Mouse (Mus musculus) thymus, postnatal 14 days (tissue): ENCODE results near the gene Gm6763.
"Not testable (repeated sequence)": the region's sequence is repeated elsewhere in the genome, so short reads cannot be mapped to it uniquely, and the experiment has no call there.

Experiments
- DNase-seq: peaks from one replicate; pipeline ENCODE4 v3.0.0; 2021

Gene Gm6763

GRCm38 (mm10) chr10:104151197-104151596, at the start of gene Gm6763:
TSS of gene Gm6763 (plus strand) at chr10:104151497.
- DNase-seq: not testable (repeated sequence)

GRCm38 (mm10) chr10:104110044-104110443, 41.3 kb upstream of the Gm6763 start:
- DNase-seq: no peak

GRCm38 (mm10) chr10:104118312-104118711, 33.0 kb upstream of the Gm6763 start:
- DNase-seq: no peak

DNA sequence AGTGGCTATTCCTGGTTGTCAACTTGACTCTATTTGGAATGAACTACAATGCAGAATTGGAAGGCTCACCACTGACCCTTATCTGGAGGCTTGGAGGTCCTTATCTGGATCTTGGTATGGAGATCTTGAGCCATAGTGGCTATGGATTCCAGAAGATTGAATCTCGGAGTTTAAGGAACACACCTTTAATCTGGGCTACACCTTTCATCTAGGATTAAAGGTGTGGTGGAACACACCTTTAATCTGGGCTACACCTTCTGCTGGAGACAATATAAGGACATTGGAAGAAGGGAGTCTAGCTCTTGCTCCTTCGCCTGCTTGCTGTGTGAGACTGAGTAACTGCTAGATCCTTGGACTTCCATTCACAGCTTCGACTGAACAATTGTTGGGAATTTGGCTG, 8.6 kb upstream of the Gm6763 start, which contains the start of gene Gm21293:
Gene Gm21293, plus strand, starts transcription at position 301 of the 400 bp plus-strand sequence.
- DNase-seq: not testable (repeated sequence)

DNA sequence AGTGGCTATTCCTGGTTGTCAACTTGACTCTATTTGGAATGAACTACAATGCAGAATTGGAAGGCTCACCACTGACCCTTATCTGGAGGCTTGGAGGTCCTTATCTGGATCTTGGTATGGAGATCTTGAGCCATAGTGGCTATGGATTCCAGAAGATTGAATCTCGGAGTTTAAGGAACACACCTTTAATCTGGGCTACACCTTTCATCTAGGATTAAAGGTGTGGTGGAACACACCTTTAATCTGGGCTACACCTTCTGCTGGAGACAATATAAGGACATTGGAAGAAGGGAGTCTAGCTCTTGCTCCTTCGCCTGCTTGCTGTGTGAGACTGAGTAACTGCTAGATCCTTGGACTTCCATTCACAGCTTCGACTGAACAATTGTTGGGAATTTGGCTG, 8.4 kb downstream of the Gm6763 start, which contains the start of gene Gm8764:
Gene Gm8764, plus strand, starts transcription at position 301 of the 400 bp plus-strand sequence.
- DNase-seq: not testable (repeated sequence)

DNA sequence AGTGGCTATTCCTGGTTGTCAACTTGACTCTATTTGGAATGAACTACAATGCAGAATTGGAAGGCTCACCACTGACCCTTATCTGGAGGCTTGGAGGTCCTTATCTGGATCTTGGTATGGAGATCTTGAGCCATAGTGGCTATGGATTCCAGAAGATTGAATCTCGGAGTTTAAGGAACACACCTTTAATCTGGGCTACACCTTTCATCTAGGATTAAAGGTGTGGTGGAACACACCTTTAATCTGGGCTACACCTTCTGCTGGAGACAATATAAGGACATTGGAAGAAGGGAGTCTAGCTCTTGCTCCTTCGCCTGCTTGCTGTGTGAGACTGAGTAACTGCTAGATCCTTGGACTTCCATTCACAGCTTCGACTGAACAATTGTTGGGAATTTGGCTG, 16.9 kb downstream of the Gm6763 start, which contains the start of gene Gm21304:
Gene Gm21304, plus strand, starts transcription at position 301 of the 400 bp plus-strand sequence.
- DNase-seq: not testable (repeated sequence)

GRCm38 (mm10) chr10:104176724-104177123, 25.4 kb downstream of the Gm6763 start, which contains the start of gene Gm21312:
TSS of gene Gm21312 (plus strand) at chr10:104177024.
- DNase-seq: not testable (repeated sequence)

DNA sequence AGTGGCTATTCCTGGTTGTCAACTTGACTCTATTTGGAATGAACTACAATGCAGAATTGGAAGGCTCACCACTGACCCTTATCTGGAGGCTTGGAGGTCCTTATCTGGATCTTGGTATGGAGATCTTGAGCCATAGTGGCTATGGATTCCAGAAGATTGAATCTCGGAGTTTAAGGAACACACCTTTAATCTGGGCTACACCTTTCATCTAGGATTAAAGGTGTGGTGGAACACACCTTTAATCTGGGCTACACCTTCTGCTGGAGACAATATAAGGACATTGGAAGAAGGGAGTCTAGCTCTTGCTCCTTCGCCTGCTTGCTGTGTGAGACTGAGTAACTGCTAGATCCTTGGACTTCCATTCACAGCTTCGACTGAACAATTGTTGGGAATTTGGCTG, 33.9 kb downstream of the Gm6763 start, which contains the start of gene Gm20765:
Gene Gm20765, plus strand, starts transcription at position 301 of the 400 bp plus-strand sequence.
- not testable (repeated sequence) for DNase-seq

DNA sequence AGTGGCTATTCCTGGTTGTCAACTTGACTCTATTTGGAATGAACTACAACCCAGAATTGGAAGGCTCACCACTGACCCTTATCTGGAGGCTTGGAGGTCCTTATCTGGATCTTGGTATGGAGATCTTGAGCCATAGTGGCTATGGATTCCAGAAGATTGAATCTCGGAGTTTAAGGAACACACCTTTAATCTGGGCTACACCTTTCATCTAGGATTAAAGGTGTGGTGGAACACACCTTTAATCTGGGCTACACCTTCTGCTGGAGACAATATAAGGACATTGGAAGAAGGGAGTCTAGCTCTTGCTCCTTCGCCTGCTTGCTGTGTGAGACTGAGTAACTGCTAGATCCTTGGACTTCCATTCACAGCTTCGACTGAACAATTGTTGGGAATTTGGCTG, 42.4 kb downstream of the Gm6763 start, which contains the start of gene Gm4340:
Gene Gm4340, plus strand, starts transcription at position 301 of the 400 bp plus-strand sequence.
- not testable (repeated sequence) for DNase-seq
